Mouse (Mus musculus) left cerebral cortex, adult 11 months (tissue): ENCODE measurements around the gene Ndufs4.
A peak's percentile ranks its signal among the peaks of the same experiment; 100 is the strongest.

Source experiments
- DNase-seq: peaks from one replicate; pipeline ENCODE4 v3.0.0; 2022; ENCODE audit warnings: low spot score

Gene Ndufs4

GRCm38 (mm10) chr13:114388211-114388965, at the start of gene Ndufs4:
Gene Ndufs4, minus strand, starts transcription at chr13:114388258.
- no peak for DNase-seq

- DNase-seq, result no peak
These were observed 44.4 kb upstream of the Ndufs4 start for GRCm38 (mm10) chr13:114432491-114432890.

DNA sequence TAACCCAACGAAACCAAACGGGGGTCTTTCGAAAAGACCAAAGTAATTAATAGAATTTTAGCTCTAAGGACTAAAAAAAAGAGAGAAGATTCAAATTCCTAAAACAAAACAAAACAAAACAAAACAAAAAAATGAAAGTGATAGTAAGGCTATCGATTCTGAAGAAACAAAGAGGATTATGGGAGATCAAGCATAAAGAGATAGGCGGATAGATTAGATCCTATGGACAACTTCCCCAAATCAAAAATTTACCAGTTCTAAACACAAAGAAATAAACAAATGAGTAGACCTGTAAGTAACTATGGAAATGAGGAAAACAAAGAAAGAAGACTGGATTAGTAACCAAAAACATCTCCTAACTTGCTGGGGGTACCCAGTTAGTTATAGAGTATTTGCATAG, 37.2 kb upstream of the Ndufs4 start:
- DNase-seq, result no peak

GRCm38 (mm10) chr13:114420235-114420634, 32.2 kb upstream of the Ndufs4 start:
- no peak for DNase-seq

DNA sequence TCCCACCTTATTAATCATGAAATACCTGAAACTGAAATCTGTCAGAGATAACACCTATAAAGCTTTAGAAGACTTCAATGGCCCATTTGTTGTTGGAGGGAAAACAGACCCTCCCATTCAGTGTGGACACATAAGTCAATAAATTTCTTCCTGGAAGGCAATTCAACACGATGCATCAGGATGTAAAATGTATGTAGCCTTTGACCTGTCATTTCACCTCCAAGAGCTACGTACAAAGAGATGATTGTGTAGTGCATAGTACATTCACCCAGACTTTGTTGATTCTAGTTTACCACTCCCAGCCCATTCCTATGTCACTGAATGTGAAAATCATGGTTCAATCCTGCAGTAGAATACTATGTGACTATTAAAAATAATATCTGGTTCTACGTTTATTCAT, 31.3 kb upstream of the Ndufs4 start:
- no peak for DNase-seq

- DNase-seq, result no peak
These were observed 24.3 kb upstream of the Ndufs4 start for GRCm38 (mm10) chr13:114412326-114412725.

DNA sequence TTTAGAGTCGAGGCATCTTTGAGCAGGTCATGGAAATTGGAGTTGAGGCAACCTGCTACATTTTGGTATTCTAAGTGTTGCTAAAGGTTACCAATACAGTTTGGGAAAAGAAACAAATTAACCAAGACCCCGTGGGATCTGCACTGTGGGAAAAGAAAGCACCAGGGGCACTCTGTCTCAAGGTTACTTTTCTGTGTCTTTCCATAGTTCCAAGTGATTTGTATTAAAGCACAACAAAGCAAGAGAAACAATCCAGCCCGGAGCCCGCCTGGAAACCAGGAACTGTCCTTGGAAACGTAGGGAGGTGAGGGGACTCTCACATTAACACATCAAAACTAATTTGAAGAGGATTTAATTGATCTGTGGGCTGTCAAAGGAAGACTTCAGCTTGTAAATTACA, 18.8 kb upstream of the Ndufs4 start:
- no peak for DNase-seq

GRCm38 (mm10) chr13:114406424-114406823, 18.4 kb upstream of the Ndufs4 start:
- no peak for DNase-seq

DNA sequence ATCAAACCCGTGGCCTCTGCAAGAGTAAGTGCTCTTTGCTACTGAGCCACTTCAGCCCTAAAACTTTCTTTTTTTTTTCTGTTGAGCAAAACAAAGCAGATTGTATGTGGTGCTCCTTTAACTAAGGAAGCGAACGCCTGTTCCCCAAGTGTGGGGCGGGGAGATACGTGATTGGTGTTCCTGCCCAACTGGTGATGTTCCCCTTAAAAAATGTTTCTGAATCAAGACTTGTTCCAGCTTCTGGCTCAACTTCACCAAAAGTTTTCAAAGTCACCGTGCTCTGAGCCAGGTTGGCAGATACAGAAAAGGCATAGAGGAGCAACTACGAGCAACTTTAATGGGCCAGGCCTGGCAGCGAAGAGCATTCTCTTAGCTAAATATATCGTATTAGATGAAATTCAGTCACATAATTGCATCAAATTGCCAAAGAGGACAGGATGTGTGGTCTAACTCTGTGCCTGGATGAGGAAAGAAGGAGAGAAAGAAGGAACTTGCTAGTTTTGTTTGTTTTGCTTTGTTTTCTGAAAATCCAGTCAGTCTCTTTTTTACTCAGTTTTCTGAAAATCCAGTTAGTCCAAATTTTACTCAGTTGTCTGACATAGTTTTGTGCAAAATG, 17.1 kb upstream of the Ndufs4 start:
- DNase-seq, result no peak

GRCm38 (mm10) chr13:114398906-114399305, 10.8 kb upstream of the Ndufs4 start:
- DNase-seq, result no peak

DNA sequence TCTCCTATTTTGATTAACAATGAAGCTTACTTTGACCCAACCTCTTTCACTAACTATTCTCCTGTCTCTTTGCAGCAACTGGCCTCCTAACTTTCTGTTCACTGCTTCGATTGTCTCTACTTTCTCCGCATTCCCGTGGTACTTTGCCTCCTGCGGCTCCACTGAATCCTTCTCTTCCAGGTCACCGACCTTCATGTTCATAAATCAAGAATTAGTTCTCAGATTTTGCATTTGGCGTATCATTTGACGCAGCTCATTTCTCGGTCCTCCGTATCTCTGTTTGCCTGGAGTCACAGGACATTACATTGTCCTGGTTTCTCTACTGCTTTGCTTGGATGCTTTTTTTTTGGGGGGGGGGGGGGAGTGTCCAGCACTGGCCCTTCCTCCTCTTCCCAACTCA, 9.2 kb upstream of the Ndufs4 start:
- DNase-seq, result no peak

GRCm38 (mm10) chr13:114396863-114397262, 8.8 kb upstream of the Ndufs4 start:
- DNase-seq, result no peak

- DNase-seq, result no peak
These were observed 6.7 kb upstream of the Ndufs4 start for GRCm38 (mm10) chr13:114394784-114395183.

DNA sequence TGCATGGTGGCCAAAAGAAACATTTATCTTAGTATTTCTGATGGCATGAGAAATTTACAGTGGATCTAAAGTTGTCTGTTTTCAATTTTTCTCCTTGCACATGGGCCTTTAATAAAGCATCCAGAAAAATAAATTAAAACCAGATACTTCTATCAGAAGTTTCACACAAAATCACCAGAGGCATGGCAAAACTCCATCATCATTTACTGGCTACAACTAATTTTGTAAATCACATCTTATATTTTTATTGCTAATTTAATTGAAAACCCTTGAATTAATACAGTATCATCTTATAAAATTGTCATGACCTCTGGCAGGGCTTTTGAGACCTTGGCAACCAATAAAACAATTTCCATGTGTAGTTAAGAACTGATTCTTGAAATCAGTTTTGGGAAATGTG, 4.4 kb upstream of the Ndufs4 start:
- DNase-seq, result no peak

- DNase-seq, result peak; percentile 85
These were observed 412 bp downstream of the Ndufs4 start for GRCm38 (mm10) chr13:114387521-114388171.

DNA sequence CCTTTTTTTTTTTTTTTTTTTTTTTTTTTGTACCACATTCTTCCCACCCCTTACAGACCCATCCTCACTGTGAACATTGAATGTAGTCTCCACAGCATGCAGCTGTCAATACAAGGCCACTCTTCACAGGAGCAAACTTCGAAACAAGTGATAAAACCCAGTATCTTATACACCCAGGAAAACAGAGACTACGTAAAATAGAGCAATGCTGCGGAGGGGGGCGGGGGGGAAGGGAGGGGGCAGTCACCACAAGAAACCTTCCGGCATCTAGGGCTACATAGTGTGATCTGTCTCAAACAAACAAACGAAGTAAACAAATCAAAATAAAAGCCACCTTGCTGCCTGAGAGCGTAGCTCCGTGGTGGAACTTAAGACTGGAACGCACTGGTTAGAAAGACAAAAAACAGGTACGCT, 977 bp downstream of the Ndufs4 start:
- no peak for DNase-seq

- DNase-seq, result no peak
These were observed 11.5 kb downstream of the Ndufs4 start for GRCm38 (mm10) chr13:114376511-114376910.

DNA sequence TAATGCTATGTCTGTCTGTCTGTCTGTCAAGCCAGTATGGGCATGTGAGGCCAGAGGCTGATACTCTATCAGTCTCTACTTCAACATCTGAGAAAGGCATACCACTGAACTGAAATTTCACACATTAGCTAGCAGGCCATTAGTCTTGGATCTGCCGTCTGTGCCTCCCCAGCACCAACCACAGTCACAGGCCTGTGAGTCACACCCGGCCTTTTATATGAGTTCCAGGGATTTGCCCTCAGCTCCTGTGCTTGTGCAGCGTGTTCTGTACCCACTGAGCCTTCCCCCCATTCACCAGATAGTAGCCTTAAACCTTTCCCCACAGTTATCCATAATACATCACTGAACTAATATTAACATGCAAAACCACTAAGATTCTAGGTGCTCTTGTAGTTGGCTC, 26.0 kb downstream of the Ndufs4 start:
- DNase-seq, result no peak

DNA sequence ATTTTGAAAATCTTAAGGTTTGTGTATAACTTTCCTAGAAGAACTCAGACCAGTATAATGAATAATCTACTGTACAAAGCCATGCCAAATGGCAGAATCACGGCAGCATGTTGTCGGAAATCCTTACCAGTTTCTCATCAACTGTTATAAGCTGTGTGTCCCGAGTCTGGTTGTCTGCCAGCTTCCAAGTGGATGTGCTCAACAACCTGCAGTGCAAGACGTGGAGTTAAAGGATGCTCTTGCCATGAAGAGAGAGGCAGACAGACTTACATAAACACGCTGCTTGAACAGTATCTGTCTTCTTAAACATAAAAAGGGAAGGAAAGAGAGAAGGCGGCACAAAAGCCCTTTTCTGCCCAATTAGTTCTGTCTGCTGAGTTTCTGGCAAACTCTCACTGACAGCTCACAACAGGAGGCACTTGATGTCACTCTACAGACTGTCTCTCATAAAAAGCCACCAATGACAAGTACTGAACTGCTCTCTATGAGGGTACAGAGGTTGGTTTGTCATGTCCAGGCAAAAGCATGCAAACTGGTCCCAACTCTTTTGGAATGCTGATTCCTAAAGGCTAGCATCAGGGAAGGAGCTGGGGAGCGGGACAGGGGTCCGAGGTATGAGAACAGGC, 36.6 kb downstream of the Ndufs4 start:
- no peak for DNase-seq

DNA sequence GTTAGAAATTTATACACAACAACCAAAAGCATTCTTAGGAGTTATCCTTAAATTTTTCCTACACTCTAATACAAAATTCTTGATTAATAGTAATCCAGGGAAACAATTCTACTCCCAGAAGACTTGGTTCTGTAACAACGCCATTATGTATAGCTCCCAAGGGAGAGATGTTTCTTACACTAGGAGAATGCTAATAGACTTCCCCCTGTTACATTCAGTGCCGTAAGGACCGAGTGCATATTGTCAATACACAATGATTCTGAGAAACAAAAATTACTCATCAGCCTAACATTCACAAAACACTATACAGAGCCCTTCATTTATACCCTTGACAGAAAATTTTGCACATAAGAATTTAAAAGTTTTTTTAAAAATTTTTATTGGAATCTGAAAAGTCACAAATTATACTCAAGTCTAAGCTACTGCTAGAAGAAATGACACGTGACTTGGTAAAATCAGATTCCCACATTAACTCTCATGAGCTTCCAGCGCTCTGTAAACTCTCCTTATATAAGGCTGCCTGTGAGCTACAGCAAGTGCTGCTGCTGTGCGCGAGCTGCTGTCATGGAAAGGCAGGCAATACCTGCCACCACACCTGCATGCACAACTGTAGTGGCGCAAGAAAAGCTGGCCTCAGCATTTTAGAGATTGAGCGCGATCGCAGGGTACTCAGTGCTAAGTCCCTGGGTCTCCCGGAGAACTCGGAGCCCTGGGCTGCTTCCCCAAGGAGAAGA, 42.9 kb downstream of the Ndufs4 start:
- no peak for DNase-seq

DNA sequence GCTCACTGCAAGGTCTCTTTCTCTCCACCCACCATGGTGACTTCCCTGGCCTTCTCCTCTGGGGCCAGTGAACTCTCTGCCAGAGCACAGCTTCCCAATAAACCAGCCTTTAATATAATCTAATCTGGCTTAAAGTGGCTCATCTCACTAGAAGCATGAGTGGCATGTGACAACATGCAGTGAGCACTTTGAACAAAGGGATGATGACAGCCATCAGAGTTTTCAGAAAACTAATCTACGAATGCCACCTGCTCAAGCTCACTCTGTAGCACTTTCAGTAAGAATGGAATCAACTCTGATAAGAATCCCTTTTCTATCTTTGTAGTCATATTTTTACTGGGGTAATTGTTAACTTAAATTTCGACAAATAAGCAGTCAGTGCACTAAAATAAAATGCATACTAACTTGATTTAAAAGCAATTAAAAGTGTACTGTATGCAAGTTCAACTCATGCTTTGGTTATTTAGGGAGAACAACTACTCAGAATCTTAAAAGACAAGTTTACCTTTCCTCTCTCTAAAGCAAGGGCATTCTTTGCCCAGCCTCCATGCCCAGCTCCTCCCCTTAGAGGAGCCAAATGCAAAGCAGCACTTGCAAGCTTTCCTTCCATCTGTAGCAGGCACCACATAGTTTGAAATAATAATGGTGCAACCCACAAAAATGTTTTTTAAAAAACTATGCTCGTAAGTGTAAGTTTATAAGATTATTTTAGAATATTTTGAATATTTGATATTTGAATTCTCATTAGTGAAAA, 43.7 kb downstream of the Ndufs4 start:
- no peak for DNase-seq
